Mouse (Mus musculus) erythroblast, embryonic 14.5 days (primary cell): Measurements from ENCODE around the gene Cntn5. TPM values are rescaled to one million over a fixed set of nuclear protein-coding genes. Genes with fewer than 3 reads are reported as not detected.

ENCODE experiments used
- H3K27me3 ChIP-seq: 2 replicates; pipeline ENCODE4 v1.6.1; 2012; ENCODE audit warnings: inconsistent platforms; ENCODE audit not compliant: control insufficient read depth
- H3K36me3 ChIP-seq: 2 replicates; pipeline ENCODE4 v1.6.1; 2012; ENCODE audit warnings: mild to moderate bottlenecking, inconsistent platforms; ENCODE audit not compliant: control insufficient read depth
- H3K4me1 ChIP-seq: 2 replicates; pipeline ENCODE4 v1.6.1; 2012; ENCODE audit warnings: inconsistent platforms; ENCODE audit not compliant: control insufficient read depth
- H3K4me3 ChIP-seq: replicated peaks from 2 replicates; pipeline ENCODE3; 2012; ENCODE audit warnings: moderate library complexity, mild to moderate bottlenecking, inconsistent platforms
- H3K9me3 ChIP-seq: 2 replicates; pipeline ENCODE4 v1.6.1; 2012; ENCODE audit warnings: low read length, inconsistent platforms, mixed read lengths; ENCODE audit not compliant: control insufficient read depth
- GATA1 ChIP-seq: IDR thresholded peaks from 2 replicates; pipeline ENCODE4 v1.6.1; 2012; ENCODE audit warnings: low read length, inconsistent platforms, mixed read lengths
- TAL1 ChIP-seq: IDR thresholded peaks from 3 replicates; pipeline ENCODE4 v1.6.1; 2012; ENCODE audit warnings: low read length, inconsistent platforms, mixed read lengths
- polyA plus RNA-seq: library from polyadenylated mRNA; stranded (reverse); fragments of >175 nt; gene quantifications from 2 replicates; pipeline ENCODE4 v1.2.3, GENCODE M21; 2012

Cntn5 gene
- not detected in 2 replicates for polyA plus RNA-seq

- H3K9me3 ChIP-seq = no peaks in the 10 kb centered on the region
- no peaks in the 10 kb centered on the region for H3K27me3 ChIP-seq
- H3K4me1 ChIP-seq = no peaks in the 10 kb centered on the region
- TF ChIP-seq GATA1 (no peak), TAL1 (no peak)
- H3K36me3 ChIP-seq = no peaks in the 10 kb centered on the region
- no peak within 1 kb of the TSS for H3K4me3 ChIP-seq
Observed at GRCm38 (mm10) chr9:10904616-10905363, at the start of gene Cntn5. TSS of gene Cntn5 (minus strand) at chr9:10904775.

DNA sequence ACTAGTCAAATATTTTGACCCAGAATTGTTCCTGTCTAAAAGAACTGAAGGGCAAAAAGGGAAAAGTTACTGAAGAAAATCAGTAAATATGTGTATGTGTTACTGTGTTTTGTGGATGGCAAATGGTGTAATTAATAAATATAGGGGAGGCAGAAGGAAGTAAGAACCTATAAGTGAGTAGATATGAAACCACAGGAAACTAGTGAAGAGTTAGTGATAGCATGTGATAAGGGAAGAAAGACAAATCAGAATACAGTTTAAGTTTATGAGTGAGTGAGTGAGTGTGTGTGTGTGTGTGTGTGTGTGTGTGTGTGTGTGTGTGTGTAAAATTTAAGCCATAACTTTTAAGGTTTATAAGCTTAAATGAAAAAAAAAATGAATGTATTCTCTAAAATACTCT lies 45.9 kb upstream of the Cntn5 start:
- no peaks in the 10 kb centered on the region for H3K27me3 ChIP-seq
- H3K4me1 ChIP-seq = no peaks in the 10 kb centered on the region
- no peaks in the 10 kb centered on the region for H3K36me3 ChIP-seq
- TF ChIP-seq TAL1 (no peak), GATA1 (no peak)
- H3K9me3 ChIP-seq = no peaks in the 10 kb centered on the region
- no peak overlapping the region for H3K4me3 ChIP-seq

- Histone ChIP-seq H3K27me3 (no peaks in the 10 kb centered on the region), H3K36me3 (no peaks in the 10 kb centered on the region), H3K4me3 (no peak overlapping the region), H3K9me3 (no peaks in the 10 kb centered on the region), H3K4me1 (no peaks in the 10 kb centered on the region)
- no peak for TF ChIP-seq TAL1
- no peak for TF ChIP-seq GATA1
Observed at GRCm38 (mm10) chr9:10909573-10909972, 5.0 kb upstream of the Cntn5 start.

DNA sequence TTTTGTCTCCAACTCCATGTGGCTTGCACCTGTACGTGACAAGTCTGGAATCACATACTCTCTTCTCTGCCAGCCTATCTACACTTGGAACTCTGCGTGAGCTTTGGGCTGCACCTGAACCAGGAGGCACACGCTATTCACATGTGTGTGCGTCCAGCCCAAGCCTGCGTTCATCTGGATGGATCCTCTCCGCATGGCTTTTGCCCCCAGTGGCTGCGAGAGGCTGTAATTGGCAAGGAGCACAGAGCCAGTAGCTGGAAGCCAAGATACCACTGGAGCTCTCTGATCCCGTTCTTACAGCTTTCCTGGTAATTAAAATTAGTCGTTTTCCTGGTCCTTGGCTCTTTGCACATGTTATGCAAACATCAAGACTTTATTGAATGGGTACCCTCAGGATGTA lies 1.1 kb upstream of the Cntn5 start:
- Histone ChIP-seq H3K27me3 (no peaks in the 10 kb centered on the region), H3K4me1 (no peaks in the 10 kb centered on the region), H3K36me3 (no peaks in the 10 kb centered on the region), H3K4me3 (no peak overlapping the region), H3K9me3 (no peaks in the 10 kb centered on the region)
- TF ChIP-seq GATA1 (no peak), TAL1 (no peak)

- TF ChIP-seq GATA1 (no peak), TAL1 (no peak)
- no peak overlapping the region for H3K4me3 ChIP-seq
- no peaks in the 10 kb centered on the region for H3K27me3 ChIP-seq
- no peaks in the 10 kb centered on the region for H3K36me3 ChIP-seq
- no peaks in the 10 kb centered on the region for H3K9me3 ChIP-seq
- no peaks in the 10 kb centered on the region for H3K4me1 ChIP-seq
Observed at GRCm38 (mm10) chr9:10879758-10880157, 24.8 kb downstream of the Cntn5 start.

GRCm38 (mm10) chr9:10873881-10874280 lies 30.7 kb downstream of the Cntn5 start:
- H3K4me1 ChIP-seq = no peaks in the 10 kb centered on the region
- no peak overlapping the region for H3K4me3 ChIP-seq
- H3K27me3 ChIP-seq = no peaks in the 10 kb centered on the region
- H3K36me3 ChIP-seq = no peaks in the 10 kb centered on the region
- H3K9me3 ChIP-seq = no peaks in the 10 kb centered on the region
- no peak for TF ChIP-seq GATA1
- TF ChIP-seq TAL1 = no peak

- Histone ChIP-seq H3K36me3 (no peaks in the 10 kb centered on the region), H3K4me3 (no peak overlapping the region), H3K9me3 (no peaks in the 10 kb centered on the region), H3K27me3 (no peaks in the 10 kb centered on the region), H3K4me1 (no peaks in the 10 kb centered on the region)
- TF ChIP-seq GATA1 (no peak), TAL1 (no peak)
Observed at GRCm38 (mm10) chr9:10856204-10856892, 48.2 kb downstream of the Cntn5 start.

DNA sequence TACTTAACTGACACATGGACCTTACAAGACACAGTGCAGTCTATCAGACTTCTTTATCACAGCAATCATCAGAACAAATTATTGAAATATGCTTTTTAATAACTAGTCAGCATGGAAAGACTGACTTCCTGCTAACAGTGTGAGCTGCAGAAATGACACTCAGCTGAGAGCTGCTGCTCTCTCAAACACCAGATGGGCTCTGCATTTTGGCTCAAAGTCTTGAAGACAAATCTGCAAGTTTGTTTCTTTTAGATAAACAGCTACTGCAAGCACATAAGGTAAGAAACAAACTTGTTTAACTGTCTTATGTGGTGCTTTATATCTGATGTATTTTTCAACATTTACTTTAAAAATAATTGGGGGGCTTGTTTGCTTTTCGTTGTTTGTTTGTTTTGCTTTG lies 87.9 kb downstream of the Cntn5 start:
- Histone ChIP-seq H3K27me3 (no peaks in the 10 kb centered on the region), H3K36me3 (no peaks in the 10 kb centered on the region), H3K4me3 (no peak overlapping the region), H3K9me3 (no peaks in the 10 kb centered on the region), H3K4me1 (no peaks in the 10 kb centered on the region)
- TF ChIP-seq TAL1 (no peak), GATA1 (no peak)

- Histone ChIP-seq H3K27me3 (no peaks in the 10 kb centered on the region), H3K9me3 (no peaks in the 10 kb centered on the region), H3K36me3 (no peaks in the 10 kb centered on the region), H3K4me1 (no peaks in the 10 kb centered on the region), H3K4me3 (no peak overlapping the region)
- TF ChIP-seq GATA1 (no peak), TAL1 (no peak)
Observed at GRCm38 (mm10) chr9:10797158-10797557, 107.4 kb downstream of the Cntn5 start.
